Mouse (Mus musculus) ES-E14 (cell line): Measurements from ENCODE around the gene Arap2. TPM values are rescaled to one million over a fixed set of nuclear protein-coding genes. Genes with fewer than 3 reads are reported as not detected.

ENCODE experiments used
- DNase-seq: peaks from one replicate; pipeline ENCODE4 v3.0.0-alpha.2; 2013; ENCODE audit warnings: low read depth, low spot score
- H3K27ac ChIP-seq: 2 replicates; pipeline ENCODE4 v1.5.1; 2012; ENCODE audit warnings: low read depth, mild to moderate bottlenecking, low read length, moderate library complexity, mixed read lengths; ENCODE audit not compliant: poor library complexity, insufficient read depth, severe bottlenecking
- H3K36me3 ChIP-seq: 2 replicates; pipeline ENCODE4 v1.6.1; 2012; ENCODE audit warnings: mild to moderate bottlenecking, low read length, moderate library complexity, mixed read lengths; ENCODE audit not compliant: control insufficient read depth, poor library complexity, insufficient read depth, severe bottlenecking
- H3K4me1 ChIP-seq, 2 experiments: fragments of 150-350 bp in 1 of 2; sonication (generic) in 1 of 2; 2 replicates each; pipeline ENCODE4 v1.6.1; 2012; ENCODE audit warnings: low read length in 2 of 2, mild to moderate bottlenecking in 1 of 2, mixed read lengths in 1 of 2; ENCODE audit not compliant: control insufficient read depth in 2 of 2, insufficient read depth in 2 of 2, poor library complexity in 1 of 2
- H3K4me3 ChIP-seq, 2 experiments: fragments of 150-350 bp in 1 of 2; sonication (generic) in 1 of 2; 2 replicates each; pipeline ENCODE4 v1.5.1; 2012; ENCODE audit warnings: low read length in 2 of 2, low read depth in 1 of 2, mild to moderate bottlenecking in 1 of 2, mixed read lengths in 1 of 2; ENCODE audit not compliant: insufficient read depth in 1 of 2, poor library complexity in 1 of 2, severe bottlenecking in 1 of 2
- H3K9ac ChIP-seq: 2 replicates; pipeline ENCODE4 v1.6.1; 2012; ENCODE audit warnings: low read depth, mild to moderate bottlenecking, low read length, mixed read lengths; ENCODE audit not compliant: poor library complexity, insufficient read depth, severe bottlenecking
- H3K9me3 ChIP-seq: fragments of 150-350 bp; sonication (generic); 2 replicates; pipeline ENCODE4 v1.6.1; 2012; ENCODE audit warnings: low read depth, mild to moderate bottlenecking, low read length; ENCODE audit not compliant: control insufficient read depth, insufficient read depth
- CHD2 ChIP-seq: IDR thresholded peaks from 2 replicates; pipeline ENCODE4 v1.6.1; 2014; ENCODE audit warnings: mild to moderate bottlenecking, low read depth, low read length, inconsistent platforms
- HCFC1 ChIP-seq: IDR thresholded peaks from 2 replicates; pipeline ENCODE4 v1.6.1; 2012; ENCODE audit warnings: low read length, inconsistent platforms, borderline replicate concordance; ENCODE audit not compliant: insufficient read depth
- MAFK ChIP-seq: IDR thresholded peaks from 2 replicates; pipeline ENCODE4 v1.6.1; 2014; ENCODE audit warnings: mild to moderate bottlenecking, low read depth, low read length, inconsistent platforms; ENCODE audit not compliant: insufficient read depth
- ZC3H11A ChIP-seq: IDR thresholded peaks from 2 replicates; pipeline ENCODE4 v1.6.1; 2012; ENCODE audit warnings: low read depth, mild to moderate bottlenecking, inconsistent platforms, low read length, borderline replicate concordance
- ZNF384 ChIP-seq: IDR thresholded peaks from 2 replicates; pipeline ENCODE4 v1.6.1; 2012; ENCODE audit warnings: low read depth, low read length, inconsistent platforms
- in situ Hi-C, 2 experiments: fragments of 600-800 bp; cut with MboI; formaldehyde crosslinking; loops; one replicate each; pipeline ENCODE4 v1.15.1; 2025; ENCODE audit warnings: low sequenced_read_pairs in 2 of 2, inconsistent platforms in 1 of 2; ENCODE audit not compliant: unreplicated experiment in 2 of 2
- total RNA-seq: library from RNA; depleted of rRNA; stranded (reverse); fragments of 300-350 nt; gene quantifications from 2 replicates; pipeline ENCODE4 v1.2.3, GENCODE M21; 2012

Arap2 gene
- total RNA-seq, 1 experiment, result 11.1 TPM

DNA sequence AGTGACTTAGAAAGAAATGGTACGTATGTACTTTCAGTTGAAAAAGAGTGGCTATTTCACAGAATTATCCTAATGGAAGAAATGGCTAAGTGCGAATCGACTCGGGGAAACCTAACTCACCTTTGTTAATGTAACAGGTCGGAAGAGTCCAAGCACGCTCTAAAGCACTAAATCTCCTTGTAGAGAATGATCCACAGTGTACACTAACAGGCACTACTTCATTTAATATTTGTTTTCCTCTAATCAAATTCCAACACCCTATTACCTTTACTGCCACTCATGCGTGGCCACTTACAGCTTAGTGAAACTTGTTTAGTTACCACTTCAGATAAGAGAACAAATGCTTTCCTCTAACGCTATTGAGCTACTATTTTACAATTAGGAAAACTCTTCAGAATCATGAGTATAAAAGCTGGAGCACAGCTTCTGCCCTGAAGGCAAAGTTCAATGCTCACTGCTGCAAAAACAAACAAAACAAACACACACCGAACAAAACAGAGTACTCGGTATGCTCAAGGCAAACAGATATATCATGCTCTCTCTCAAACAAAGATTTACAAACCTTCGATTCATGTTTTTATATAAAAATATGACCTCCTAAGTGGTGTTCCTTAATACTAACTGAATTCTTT is 143.0 kb downstream of the Arap2 start:
- H3K9me3 ChIP-seq, result no peaks in the 10 kb centered on the region
- no peak overlapping the region for H3K4me3 ChIP-seq
- TF ChIP-seq ZC3H11A, result no peak
- no peak for TF ChIP-seq HCFC1
- TF ChIP-seq CHD2, result no peak
- TF ChIP-seq ZNF384, result no peak
- no peak for TF ChIP-seq MAFK
- no peak overlapping the region for H3K9ac ChIP-seq
- no peaks in the 10 kb centered on the region for H3K36me3 ChIP-seq
- DNase-seq, result no peak
- in situ Hi-C loops, result no loop called here
- H3K4me1 ChIP-seq, result no peaks in the 10 kb centered on the region
- H3K27ac ChIP-seq, result no peak overlapping the region

DNA sequence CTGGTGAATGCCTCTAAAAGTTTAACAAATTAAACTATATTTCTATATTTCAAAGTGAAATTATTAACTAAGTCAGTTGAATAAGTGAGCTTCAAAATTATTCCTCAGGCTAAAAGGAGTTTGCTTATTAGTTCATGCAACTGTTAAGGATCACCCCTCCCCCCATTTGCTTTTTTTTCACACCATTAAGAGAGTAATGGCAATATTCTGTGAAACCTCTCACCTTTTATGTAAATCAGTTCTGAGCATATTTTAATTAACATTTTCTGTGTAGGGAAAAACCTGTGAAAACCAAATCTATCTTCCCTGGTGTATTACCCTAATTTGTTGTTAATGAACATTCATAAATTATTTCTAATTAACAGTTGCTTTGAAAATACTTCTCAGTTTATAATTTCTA is 147.7 kb downstream of the Arap2 start:
- in situ Hi-C loops, result no loop called here

DNA sequence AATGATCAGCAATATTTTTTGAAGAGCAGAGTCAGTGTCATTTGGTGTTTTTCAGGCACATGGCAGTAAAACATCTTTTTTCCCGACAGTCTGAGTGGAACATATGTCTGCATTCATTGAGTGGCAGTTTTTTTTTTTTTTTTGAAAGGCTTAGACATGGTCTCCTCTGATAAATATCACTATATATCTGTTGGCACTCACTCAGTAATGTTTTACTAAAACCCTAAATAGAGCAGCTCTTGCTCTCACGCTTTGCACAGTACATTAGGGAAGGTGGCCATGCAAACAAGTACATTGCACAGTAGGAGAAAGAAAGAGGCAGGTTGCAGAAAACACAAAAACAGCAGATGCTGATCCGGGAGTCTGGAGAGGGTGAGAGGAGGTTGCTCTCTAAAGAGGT is 154.0 kb downstream of the Arap2 start:
- Histone ChIP-seq H3K4me3 (no peak overlapping the region), H3K27ac (no peak overlapping the region), H3K36me3 (no peaks in the 10 kb centered on the region), H3K9ac (no peak overlapping the region), H3K9me3 (no peaks in the 10 kb centered on the region), H3K4me1 (no peaks in the 10 kb centered on the region)
- in situ Hi-C loops, result no loop called here
- no peak for TF ChIP-seq HCFC1
- TF ChIP-seq CHD2, result no peak
- TF ChIP-seq MAFK, result no peak
- no peak for DNase-seq

More for the DNA sequence above, 147.7 kb downstream of the Arap2 start:
- Histone ChIP-seq H3K4me3 (no peak overlapping the region), H3K36me3 (no peaks in the 10 kb centered on the region), H3K9ac (no peak overlapping the region), H3K9me3 (no peaks in the 10 kb centered on the region), H3K4me1 (no peaks in the 10 kb centered on the region), H3K27ac (no peak overlapping the region)
- DNase-seq, result no peak
- TF ChIP-seq ZNF384 (no peak), HCFC1 (no peak), CHD2 (no peak), ZC3H11A (no peak)

DNA sequence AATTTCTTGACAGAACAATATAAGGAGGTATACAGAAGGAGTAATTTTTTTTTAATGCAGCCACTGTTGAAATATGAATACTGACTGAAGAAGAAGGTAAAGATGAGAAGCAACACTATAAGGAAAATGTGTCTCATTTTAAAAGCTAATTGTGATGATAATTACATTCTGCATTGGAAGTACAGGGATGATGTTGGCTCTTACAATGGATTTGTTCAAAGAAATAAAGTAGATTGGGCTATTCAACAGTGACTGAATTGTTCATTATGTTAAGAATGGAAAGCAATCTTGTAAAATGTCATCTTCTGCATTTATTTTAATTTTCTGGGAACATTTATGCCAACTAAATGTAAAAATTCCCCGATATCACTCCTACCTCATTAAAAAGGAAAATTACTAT is 178.6 kb downstream of the Arap2 start:
- Histone ChIP-seq H3K36me3 (no peaks in the 10 kb centered on the region), H3K4me1 (no peaks in the 10 kb centered on the region), H3K27ac (no peak overlapping the region), H3K9ac (no peak overlapping the region), H3K9me3 (no peaks in the 10 kb centered on the region), H3K4me3 (no peak overlapping the region)
- in situ Hi-C loops, result no loop called here
- no peak for DNase-seq
- no peak for TF ChIP-seq CHD2
- TF ChIP-seq ZNF384, result no peak
- no peak for TF ChIP-seq HCFC1

DNA sequence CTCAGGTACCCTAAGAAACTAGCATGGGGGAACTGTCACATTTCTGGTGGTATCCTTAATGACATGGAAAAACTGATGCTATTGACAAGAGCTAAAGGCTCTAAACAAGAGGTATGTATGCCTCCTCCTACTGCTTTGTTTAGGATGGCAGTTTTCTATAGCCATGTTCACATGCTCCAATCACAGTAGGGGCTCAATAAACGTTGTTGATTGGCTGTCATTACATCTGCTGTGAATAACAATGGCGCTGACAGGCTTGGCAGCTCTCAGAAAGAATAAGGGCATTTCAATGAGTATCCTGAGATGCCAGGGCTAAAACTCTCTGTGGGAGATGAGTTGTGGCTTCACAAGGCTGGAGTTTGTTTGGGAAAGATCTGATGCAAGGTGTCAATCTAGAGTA is 183.3 kb downstream of the Arap2 start:
- no peak for TF ChIP-seq HCFC1
- TF ChIP-seq CHD2, result no peak
- no peak for TF ChIP-seq MAFK
- no peak for TF ChIP-seq ZC3H11A
- DNase-seq, result no peak
- Histone ChIP-seq H3K4me1 (no peaks in the 10 kb centered on the region), H3K9me3 (no peaks in the 10 kb centered on the region), H3K27ac (no peak overlapping the region), H3K36me3 (no peaks in the 10 kb centered on the region), H3K4me3 (no peak overlapping the region), H3K9ac (no peak overlapping the region)
- in situ Hi-C loops, result no loop called here
